Mouse (Mus musculus) mouse trophoblast stem cell (cell line): ENCODE results near the gene Hadh.

Source experiments
- in situ Hi-C, 2 experiments: fragments of 300-500 bp; cut with MseI, MboI; formaldehyde crosslinking; loops; 2 replicates in 1 of 2; 3 replicates in 1 of 2; pipeline ENCODE4 v1.15.1; 2025

Hadh gene

GRCm38 (mm10) chr3:131228083-131228482, 43.8 kb downstream of the Hadh start:
- in situ Hi-C loops = loop anchor here in 1 of 2 experiments (25.0 kb wide), 1 partner anchor 416 kb away; no protein-coding TSS in a partner anchor

- in situ Hi-C loops = no loop called here
Measured at GRCm38 (mm10) chr3:131218636-131219390, 53.1 kb downstream of the Hadh start.

- in situ Hi-C loops = no loop called here
Measured at GRCm38 (mm10) chr3:131214841-131215240, 57.1 kb downstream of the Hadh start.

- in situ Hi-C loops = no loop called here
Measured at GRCm38 (mm10) chr3:131214060-131214658, 57.7 kb downstream of the Hadh start.

- in situ Hi-C loops = no loop called here
Measured at GRCm38 (mm10) chr3:131212200-131212599, 59.7 kb downstream of the Hadh start.

- in situ Hi-C loops = no loop called here
Measured at GRCm38 (mm10) chr3:131208265-131208891, 63.5 kb downstream of the Hadh start.

GRCm38 (mm10) chr3:131207846-131208245, 64.1 kb downstream of the Hadh start:
- in situ Hi-C loops = no loop called here

GRCm38 (mm10) chr3:131202311-131202710, 69.6 kb downstream of the Hadh start:
- in situ Hi-C loops = no loop called here

GRCm38 (mm10) chr3:131199590-131200288, 72.2 kb downstream of the Hadh start:
- in situ Hi-C loops = no loop called here

- in situ Hi-C loops = no loop called here
Measured at GRCm38 (mm10) chr3:131198991-131199390, 72.9 kb downstream of the Hadh start.

GRCm38 (mm10) chr3:131196507-131197019, 75.3 kb downstream of the Hadh start:
- in situ Hi-C loops = no loop called here

GRCm38 (mm10) chr3:131196050-131196449, 75.9 kb downstream of the Hadh start:
- in situ Hi-C loops = no loop called here

- in situ Hi-C loops = no loop called here
Measured at GRCm38 (mm10) chr3:131191454-131191853, 80.4 kb downstream of the Hadh start.

- in situ Hi-C loops = no loop called here
Measured at GRCm38 (mm10) chr3:131190671-131191367, 81.1 kb downstream of the Hadh start.

GRCm38 (mm10) chr3:131190239-131190638, 81.7 kb downstream of the Hadh start:
- in situ Hi-C loops = no loop called here

- in situ Hi-C loops = no loop called here
Measured at GRCm38 (mm10) chr3:131186193-131186592, 85.7 kb downstream of the Hadh start.
